In the genomic region with DNA sequence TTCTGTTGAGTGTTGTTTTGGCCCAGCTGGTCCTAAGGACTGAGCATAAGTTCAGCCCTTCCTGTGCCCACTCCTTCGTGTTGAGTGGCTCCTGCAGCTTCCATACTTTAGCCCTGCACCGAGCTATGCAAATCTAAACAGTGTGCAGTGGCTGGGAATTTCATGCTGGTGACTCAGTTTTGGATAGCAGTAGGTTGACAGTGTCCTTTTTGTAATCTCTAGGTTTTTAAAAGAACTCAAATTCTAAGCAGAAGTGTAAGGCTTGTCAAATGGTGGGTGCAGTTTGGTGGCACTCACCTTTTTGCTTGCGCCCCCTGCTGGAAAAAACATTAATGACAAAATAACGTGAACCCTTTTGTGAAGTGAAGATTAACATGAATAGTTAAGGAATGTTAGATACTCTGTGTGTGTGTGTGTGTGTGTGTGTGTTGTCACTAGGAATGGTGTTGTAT, we compare ENCODE assay signal across 7 mouse cellular contexts. TPM values are rescaled to one million over a fixed set of nuclear protein-coding genes. Genes with fewer than 3 reads are reported as not detected.
DNase-seq lines count a peak whose midpoint lies in the region; ATAC-seq and TF ChIP-seq lines count a peak whose summit lies in the region.

No protein-coding gene starts in this region.

- 48% methylated on average over 4 of the region's 4 CpGs for WGBS in embryonic facial prominence, embryonic 14.5 days
- 32% methylated on average over 4 of the region's 4 CpGs for WGBS in kidney, adult 2 months
- WGBS in liver, embryonic 11.5 days, result 47% methylated on average over 4 of the region's 4 CpGs

- TF ChIP-seq CTCF in kidney, adult 2 months (conservative IDR thresholded peaks at IDR 0.05; ENCODE audit: insufficient read depth, insufficient read length, low read depth, low read length), result peak; percentile 61

- H3K36me3 ChIP-seq in embryonic facial prominence, embryonic 14.5 days (ENCODE audit: control insufficient read depth, insufficient read depth, low read length), result peaks cover 52% of the 10 kb centered on the region
- H3K36me3 ChIP-seq in kidney, adult 2 months (ENCODE audit: control insufficient read depth, insufficient read depth, low read length), result peaks cover 18% of the 10 kb centered on the region
- peaks cover 10% of the 10 kb centered on the region; the same call in 1 of the 2 replicates for H3K36me3 ChIP-seq in liver, embryonic 11.5 days (ENCODE audit: control insufficient read depth, insufficient read depth, low read length)

- no peaks in the 10 kb centered on the region for H3K27me3 ChIP-seq in embryonic facial prominence, embryonic 14.5 days (replicated peaks; ENCODE audit: control insufficient read depth, insufficient read depth, low read length)
- H3K27me3 ChIP-seq in kidney, adult 2 months (replicated peaks; ENCODE audit: control insufficient read depth, insufficient read depth, low read length), result no peaks in the 10 kb centered on the region
- H3K27me3 ChIP-seq in liver, embryonic 11.5 days (replicated peaks; ENCODE audit: control insufficient read depth, insufficient read depth, low read length), result no peaks in the 10 kb centered on the region

- 0 out of 2 replicates have a peak, but pooled peaks cover 3% of the 10 kb centered on the region for H3K4me1 ChIP-seq in embryonic facial prominence, embryonic 14.5 days (ENCODE audit: control insufficient read depth, insufficient read depth, low read length)
- H3K4me1 ChIP-seq in kidney, adult 2 months (ENCODE audit: control insufficient read depth, insufficient read depth, low read length), result peaks cover 16% of the 10 kb centered on the region
- H3K4me1 ChIP-seq in liver, embryonic 11.5 days (replicated peaks; ENCODE audit: control insufficient read depth, insufficient read depth, low read length), result peaks cover 4% of the 10 kb centered on the region; the same call in 1 of the 2 replicates

- ATAC-seq in embryonic facial prominence, embryonic 14.5 days (ENCODE audit: low read depth), result no peak
- ATAC-seq in liver, embryonic 11.5 days (replicated peaks; ENCODE audit: low FRiP score), result peak; percentile 43

- H3K27ac ChIP-seq in embryonic facial prominence, embryonic 14.5 days (replicated peaks; ENCODE audit: low read depth, low read length), result no peak overlapping the region
- H3K27ac ChIP-seq in kidney, adult 2 months (ENCODE audit: insufficient read depth, low read depth, low read length), result peak overlapping the region; percentile 30; the same call in 1 of the 2 replicates
- no peak overlapping the region for H3K27ac ChIP-seq in liver, embryonic 11.5 days (ENCODE audit: low read depth, low read length)

- no peak overlapping the region for H3K9ac ChIP-seq in embryonic facial prominence, embryonic 14.5 days (ENCODE audit: low read depth, low read length)
- H3K9ac ChIP-seq in liver, embryonic 11.5 days (ENCODE audit: low read depth, low read length), result no peak overlapping the region

- H3K4me3 ChIP-seq in embryonic facial prominence, embryonic 14.5 days (ENCODE audit: low read depth, low read length), result no peak overlapping the region
- H3K4me3 ChIP-seq in kidney, adult 2 months (ENCODE audit: insufficient read depth, low read depth, low read length), result no peak overlapping the region
- H3K4me3 ChIP-seq in liver, embryonic 11.5 days (ENCODE audit: low read depth, low read length), result no peak overlapping the region

- DNase-seq in urinary bladder, postnatal 25 days (ENCODE audit: low spot score), result peak; percentile 56
- DNase-seq in urinary bladder, postnatal 10 days (ENCODE audit: low spot score), result no peak
- DNase-seq in adrenal gland, postnatal 14 days, result peak; percentile 77
- DNase-seq in embryonic facial prominence, embryonic 14.5 days (ENCODE audit: low spot score), result peak; percentile 45
- peak; percentile 83 for DNase-seq in kidney, adult 2 months
- DNase-seq in liver, embryonic 11.5 days (ENCODE audit: low spot score), result no peak
- peak; percentile 67 for DNase-seq in retina, postnatal 1 day

- no peak for TF ChIP-seq POLR2A in kidney, adult 2 months (IDR thresholded peaks at IDR 0.05; ENCODE audit: low read depth, low read length)

- no peak overlapping the region for H3K4me2 ChIP-seq in embryonic facial prominence, embryonic 14.5 days (ENCODE audit: low read depth, low read length)
- H3K4me2 ChIP-seq in liver, embryonic 11.5 days, result no peak overlapping the region

- no peaks in the 10 kb centered on the region for H3K9me3 ChIP-seq in embryonic facial prominence, embryonic 14.5 days (ENCODE audit: control insufficient read depth, low read length)
- H3K9me3 ChIP-seq in liver, embryonic 11.5 days (ENCODE audit: control insufficient read depth, low read length), result no peaks in the 10 kb centered on the region

RNA-seq across cellular contexts. Expression of gene Itprid2, which starts 11.1 kb away (rescaled TPM):
- 48.5 and 54.2 TPM in 2 replicates for total RNA-seq in adrenal gland, postnatal 14 days (2021)
- 16.6 and 17.5 TPM in 2 replicates for polyA plus RNA-seq in embryonic facial prominence, embryonic 14.5 days (2014; fragmentation: Nextera tagmentation; extraction: Ambion mirVana)
- 17.0 and 22.8 TPM in 2 replicates for polyA plus RNA-seq in kidney, adult 2 months (2012; rRNA removed)
- polyA plus RNA-seq in liver, embryonic 11.5 days (2014; fragmentation: Nextera tagmentation; extraction: Ambion mirVana), result 7.1 and 7.6 TPM in 2 replicates

Comparison
In these comparisons a context has a peak if more than half of its experiments do, and no peak if none do; other contexts are left out.
1. DNase-seq: peak in urinary bladder, postnatal 25 days (single experiment), adrenal gland, postnatal 14 days (single experiment), embryonic facial prominence, embryonic 14.5 days (single experiment), kidney, adult 2 months (single experiment) and retina, postnatal 1 day (single experiment); none in urinary bladder, postnatal 10 days (single experiment) and liver, embryonic 11.5 days (single experiment).